Mouse (Mus musculus): ENCODE results near the gene Mrpl20. TPM values are rescaled to one million over a fixed set of nuclear protein-coding genes. Genes with fewer than 3 reads are reported as not detected.

Mrpl20 gene
- polyA plus RNA-seq, 1 experiment from 2014 or later, result 245 TPM

GRCm38 (mm10) chr4:155831205-155831766 lies 28.6 kb downstream of the Mrpl20 start, which contains the start of gene Aurkaip1:
TSS of gene Aurkaip1 (plus strand) at chr4:155831272.
- Histone ChIP-seq H3K4me3 (ENCODE audit: low read depth, low read length) (peak within 1 kb of the TSS; percentile 70), H3K4me1 (ENCODE audit: control insufficient read depth, insufficient read depth, low read length) (peaks cover 7% of the 10 kb centered on the region; the same call in 1 of the 2 replicates), H3K27ac (replicated peaks; ENCODE audit: low read depth, low read length) (peak within 1 kb of the TSS; percentile 68), H3K9ac (ENCODE audit: low read length) (peak within 1 kb of the TSS; percentile 82), H3K36me3 (ENCODE audit: control insufficient read depth, insufficient read depth, low read length) (peaks cover 6% of the 10 kb centered on the region; the same call in 1 of the 2 replicates), H3K27me3 (ENCODE audit: control insufficient read depth, insufficient read depth, low read length) (no peaks in the 10 kb centered on the region), H3K9me3 (ENCODE audit: control insufficient read depth, low read length) (no peaks in the 10 kb centered on the region), H3K4me2 (ENCODE audit: low read depth, severe bottlenecking) (peak within 1 kb of the TSS; percentile 91)
- under 1% methylated on average over 49 of the region's 49 CpGs for WGBS
- ATAC-seq (ENCODE audit: insufficient number of reproducible peaks, low FRiP score, low TSS enrichment, low read depth) (peak; percentile 92), DNase-seq (ENCODE audit: low spot score) (peak; percentile 98)

GRCm38 (mm10) chr4:155831831-155832230 lies 29.2 kb downstream of the Mrpl20 start:
- 1% methylated on average over 25 of the region's 25 CpGs for WGBS

GRCm38 (mm10) chr4:155832321-155832720 lies 29.6 kb downstream of the Mrpl20 start:
- H3K27ac ChIP-seq (replicated peaks; ENCODE audit: low read depth, low read length), result no peak overlapping the region
- WGBS, result 60% methylated on average over 10 of the region's 10 CpGs

More at GRCm38 (mm10) chr4:155831831-155832230, 29.2 kb downstream of the Mrpl20 start:
- Histone ChIP-seq H3K4me2 (ENCODE audit: low read depth, severe bottlenecking) (peak overlapping the region; percentile 91), H3K9ac (ENCODE audit: low read length) (peak overlapping the region; percentile 82), H3K27ac (replicated peaks; ENCODE audit: low read depth, low read length) (peak overlapping the region; percentile 68), H3K27me3 (ENCODE audit: control insufficient read depth, insufficient read depth, low read length) (no peaks in the 10 kb centered on the region), H3K36me3 (ENCODE audit: control insufficient read depth, insufficient read depth, low read length) (peaks cover 6% of the 10 kb centered on the region; the same call in 1 of the 2 replicates), H3K4me1 (ENCODE audit: control insufficient read depth, insufficient read depth, low read length) (peaks cover 7% of the 10 kb centered on the region; the same call in 1 of the 2 replicates), H3K9me3 (ENCODE audit: control insufficient read depth, low read length) (no peaks in the 10 kb centered on the region), H3K4me3 (ENCODE audit: low read depth, low read length) (peak overlapping the region; percentile 70)
- DNase-seq (ENCODE audit: low spot score) (no peak), ATAC-seq (ENCODE audit: insufficient number of reproducible peaks, low FRiP score, low TSS enrichment, low read depth) (peak; percentile 1; the same call in 1 of the 2 replicates)

GRCm38 (mm10) chr4:155833234-155833633 lies 30.6 kb downstream of the Mrpl20 start:
- WGBS, result 87% methylated on average over 4 of the region's 4 CpGs
- ATAC-seq (ENCODE audit: insufficient number of reproducible peaks, low FRiP score, low TSS enrichment, low read depth) (no peak), DNase-seq (ENCODE audit: low spot score) (no peak)
- Histone ChIP-seq H3K36me3 (ENCODE audit: control insufficient read depth, insufficient read depth, low read length) (peaks cover 3% of the 10 kb centered on the region; the same call in 1 of the 2 replicates), H3K27me3 (ENCODE audit: control insufficient read depth, insufficient read depth, low read length) (no peaks in the 10 kb centered on the region), H3K4me1 (ENCODE audit: control insufficient read depth, insufficient read depth, low read length) (peaks cover 7% of the 10 kb centered on the region; the same call in 1 of the 2 replicates), H3K4me3 (ENCODE audit: low read depth, low read length) (no peak overlapping the region; the same call in 1 of the 2 replicates), H3K4me2 (ENCODE audit: low read depth, severe bottlenecking) (no peak overlapping the region), H3K9ac (ENCODE audit: low read length) (no peak overlapping the region), H3K9me3 (ENCODE audit: control insufficient read depth, low read length) (no peaks in the 10 kb centered on the region), H3K27ac (replicated peaks; ENCODE audit: low read depth, low read length) (no peak overlapping the region)

More at GRCm38 (mm10) chr4:155832321-155832720, 29.6 kb downstream of the Mrpl20 start:
- peak overlapping the region; percentile 82 for H3K9ac ChIP-seq (ENCODE audit: low read length)
- DNase-seq (ENCODE audit: low spot score) (no peak), ATAC-seq (ENCODE audit: insufficient number of reproducible peaks, low FRiP score, low TSS enrichment, low read depth) (no peak)
- H3K27me3 ChIP-seq (ENCODE audit: control insufficient read depth, insufficient read depth, low read length), result no peaks in the 10 kb centered on the region
- H3K36me3 ChIP-seq (ENCODE audit: control insufficient read depth, insufficient read depth, low read length), result peaks cover 6% of the 10 kb centered on the region; the same call in 1 of the 2 replicates
- H3K4me1 ChIP-seq (ENCODE audit: control insufficient read depth, insufficient read depth, low read length), result peaks cover 7% of the 10 kb centered on the region; the same call in 1 of the 2 replicates
- no peaks in the 10 kb centered on the region for H3K9me3 ChIP-seq (ENCODE audit: control insufficient read depth, low read length)
- peak overlapping the region; percentile 91 for H3K4me2 ChIP-seq (ENCODE audit: low read depth, severe bottlenecking)
- H3K4me3 ChIP-seq (ENCODE audit: low read depth, low read length), result peak overlapping the region; percentile 70

- H3K9me3 ChIP-seq (ENCODE audit: control insufficient read depth, low read length), result no peaks in the 10 kb centered on the region
- 50% methylated on average over 2 of the region's 2 CpGs for WGBS
- H3K9ac ChIP-seq (ENCODE audit: low read length), result no peak overlapping the region
- ATAC-seq (ENCODE audit: insufficient number of reproducible peaks, low FRiP score, low TSS enrichment, low read depth), result 0 out of 2 replicates have a peak, but pooled peaks have one; percentile 8
- DNase-seq (ENCODE audit: low spot score), result peak; percentile 69
- H3K4me2 ChIP-seq (ENCODE audit: low read depth, severe bottlenecking), result no peak overlapping the region
- no peak overlapping the region for H3K27ac ChIP-seq (replicated peaks; ENCODE audit: low read depth, low read length)
- no peak overlapping the region; the same call in 1 of the 2 replicates for H3K4me3 ChIP-seq (ENCODE audit: low read depth, low read length)
- no peaks in the 10 kb centered on the region for H3K27me3 ChIP-seq (ENCODE audit: control insufficient read depth, insufficient read depth, low read length)
- peaks cover 3% of the 10 kb centered on the region; the same call in 1 of the 2 replicates for H3K36me3 ChIP-seq (ENCODE audit: control insufficient read depth, insufficient read depth, low read length)
- peaks cover 7% of the 10 kb centered on the region; the same call in 1 of the 2 replicates for H3K4me1 ChIP-seq (ENCODE audit: control insufficient read depth, insufficient read depth, low read length)
Observed at GRCm38 (mm10) chr4:155833836-155834235, 31.2 kb downstream of the Mrpl20 start.

- no peaks in the 10 kb centered on the region for H3K9me3 ChIP-seq (ENCODE audit: control insufficient read depth, low read length)
- WGBS, result 72% methylated on average over 11 of the region's 11 CpGs
- H3K4me2 ChIP-seq (ENCODE audit: low read depth, severe bottlenecking), result no peak overlapping the region
- no peak overlapping the region for H3K4me3 ChIP-seq (ENCODE audit: low read depth, low read length)
- H3K9ac ChIP-seq (ENCODE audit: low read length), result no peak overlapping the region
- H3K36me3 ChIP-seq (ENCODE audit: control insufficient read depth, insufficient read depth, low read length), result peaks cover 3% of the 10 kb centered on the region; the same call in 1 of the 2 replicates
- ATAC-seq (ENCODE audit: insufficient number of reproducible peaks, low FRiP score, low TSS enrichment, low read depth), result no peak
- H3K4me1 ChIP-seq (ENCODE audit: control insufficient read depth, insufficient read depth, low read length), result peaks cover 12% of the 10 kb centered on the region
- no peak overlapping the region for H3K27ac ChIP-seq (replicated peaks; ENCODE audit: low read depth, low read length)
- no peak for DNase-seq (ENCODE audit: low spot score)
- H3K27me3 ChIP-seq (ENCODE audit: control insufficient read depth, insufficient read depth, low read length), result no peaks in the 10 kb centered on the region; the same call in 1 of the 2 replicates
Observed at GRCm38 (mm10) chr4:155837404-155838010, 34.8 kb downstream of the Mrpl20 start.

- no peaks in the 10 kb centered on the region for H3K9me3 ChIP-seq (ENCODE audit: control insufficient read depth, low read length)
- no peak overlapping the region for H3K4me3 ChIP-seq (ENCODE audit: low read depth, low read length)
- H3K27me3 ChIP-seq (ENCODE audit: control insufficient read depth, insufficient read depth, low read length), result no peaks in the 10 kb centered on the region; the same call in 1 of the 2 replicates
- H3K9ac ChIP-seq (ENCODE audit: low read length), result no peak overlapping the region
- 54% methylated on average over 8 of the region's 8 CpGs for WGBS
- no peaks in the 10 kb centered on the region for H3K36me3 ChIP-seq (ENCODE audit: control insufficient read depth, insufficient read depth, low read length)
- H3K4me1 ChIP-seq (ENCODE audit: control insufficient read depth, insufficient read depth, low read length), result peaks cover 11% of the 10 kb centered on the region
- DNase-seq (ENCODE audit: low spot score) (no peak), ATAC-seq (ENCODE audit: insufficient number of reproducible peaks, low FRiP score, low TSS enrichment, low read depth) (no peak)
- H3K27ac ChIP-seq (replicated peaks; ENCODE audit: low read depth, low read length), result no peak overlapping the region
- no peak overlapping the region for H3K4me2 ChIP-seq (ENCODE audit: low read depth, severe bottlenecking)
Observed at GRCm38 (mm10) chr4:155838187-155839153, 35.8 kb downstream of the Mrpl20 start.
